Mouse (Mus musculus): ENCODE measurements around the gene Scnn1a. TPM values are rescaled to one million over a fixed set of nuclear protein-coding genes. Genes with fewer than 3 reads are reported as not detected.
A peak's percentile ranks its signal among the peaks of the same experiment; 100 is the strongest.
"Not testable (repeated sequence)": the region's sequence is repeated elsewhere in the genome, so short reads cannot be mapped to it uniquely, and the experiment has no call there.

The Scnn1a gene
- polyA plus RNA-seq, 1 experiment from 2014 or later = 1.8 TPM

GRCm38 (mm10) chr6:125297149-125297820 lies 23.2 kb upstream of the Scnn1a start:
- TF ChIP-seq CTCF (IDR thresholded peaks at IDR 0.05; ENCODE audit: low read depth) = no peak
- 67% methylated on average over 5 of the region's 5 CpGs for WGBS
- Histone ChIP-seq H3K9me3 (ENCODE audit: low read depth, low read length) (no peaks in the 10 kb centered on the region), H3K27me3 (ENCODE audit: insufficient read depth, low read length) (no peaks in the 10 kb centered on the region), H3K36me3 (ENCODE audit: insufficient read depth) (no peaks in the 10 kb centered on the region), H3K4me3 (ENCODE audit: low read depth, low read length) (no peak overlapping the region), H3K27ac (ENCODE audit: low read depth) (no peak overlapping the region), H3K9ac (no peak overlapping the region), H3K4me1 (ENCODE audit: insufficient read depth) (0 out of 2 replicates have a peak, but pooled peaks cover 5% of the 10 kb centered on the region), H3K4me2 (no peak overlapping the region)
- no peak for ATAC-seq (ENCODE audit: insufficient read depth)
- DNase-seq = no peak

- H3K27ac ChIP-seq (ENCODE audit: low read depth) = no peak overlapping the region
- 63% methylated on average over 1 of the region's 1 CpGs for WGBS
These were observed 19.5 kb upstream of the Scnn1a start for GRCm38 (mm10) chr6:125300982-125301381.

GRCm38 (mm10) chr6:125302231-125302982 lies 18.1 kb upstream of the Scnn1a start:
- H3K4me3 ChIP-seq (ENCODE audit: low read depth, low read length) = no peak overlapping the region
- no peaks in the 10 kb centered on the region for H3K27me3 ChIP-seq (ENCODE audit: insufficient read depth, low read length)
- TF ChIP-seq CTCF (IDR thresholded peaks at IDR 0.05; ENCODE audit: low read depth) = no peak
- 53% methylated on average over 24 of the region's 24 CpGs for WGBS
- no peak overlapping the region for H3K4me2 ChIP-seq
- H3K9me3 ChIP-seq (ENCODE audit: low read depth, low read length) = no peaks in the 10 kb centered on the region
- ATAC-seq (ENCODE audit: insufficient read depth) (no peak; the same call in 1 of the 2 replicates), DNase-seq (peak; percentile 69)
- no peak overlapping the region for H3K9ac ChIP-seq
- peaks cover 11% of the 10 kb centered on the region for H3K4me1 ChIP-seq (ENCODE audit: insufficient read depth)
- H3K36me3 ChIP-seq (ENCODE audit: insufficient read depth) = peaks cover 14% of the 10 kb centered on the region
- H3K27ac ChIP-seq (ENCODE audit: low read depth) = peak overlapping the region; percentile 83

More at GRCm38 (mm10) chr6:125300982-125301381, 19.5 kb upstream of the Scnn1a start:
- ATAC-seq (ENCODE audit: insufficient read depth) = no peak
- DNase-seq = no peak
- Histone ChIP-seq H3K36me3 (ENCODE audit: insufficient read depth) (no peaks in the 10 kb centered on the region; the same call in 1 of the 2 replicates), H3K4me2 (no peak overlapping the region), H3K9me3 (ENCODE audit: low read depth, low read length) (no peaks in the 10 kb centered on the region), H3K9ac (no peak overlapping the region), H3K4me1 (ENCODE audit: insufficient read depth) (peaks cover 11% of the 10 kb centered on the region), H3K27me3 (ENCODE audit: insufficient read depth, low read length) (no peaks in the 10 kb centered on the region), H3K4me3 (ENCODE audit: low read depth, low read length) (no peak overlapping the region)
- TF ChIP-seq CTCF (IDR thresholded peaks at IDR 0.05; ENCODE audit: low read depth) = no peak

GRCm38 (mm10) chr6:125303242-125303641 lies 17.2 kb upstream of the Scnn1a start:
- Histone ChIP-seq H3K27me3 (ENCODE audit: insufficient read depth, low read length) (no peaks in the 10 kb centered on the region), H3K9me3 (ENCODE audit: low read depth, low read length) (no peaks in the 10 kb centered on the region), H3K36me3 (ENCODE audit: insufficient read depth) (peaks cover 20% of the 10 kb centered on the region), H3K27ac (ENCODE audit: low read depth) (peak overlapping the region; percentile 83; the same call in 1 of the 2 replicates), H3K4me3 (ENCODE audit: low read depth, low read length) (no peak overlapping the region), H3K4me2 (no peak overlapping the region), H3K9ac (no peak overlapping the region), H3K4me1 (ENCODE audit: insufficient read depth) (peaks cover 11% of the 10 kb centered on the region)
- WGBS = 60% methylated on average over 4 of the region's 4 CpGs
- DNase-seq (peak; percentile 34), ATAC-seq (ENCODE audit: insufficient read depth) (no peak; the same call in 1 of the 2 replicates)
- TF ChIP-seq CTCF (IDR thresholded peaks at IDR 0.05; ENCODE audit: low read depth) = no peak

GRCm38 (mm10) chr6:125304408-125304807 lies 16.1 kb upstream of the Scnn1a start:
- not testable (repeated sequence) for DNase-seq; H3K4me3 ChIP-seq (ENCODE audit: low read depth, low read length); H3K9ac ChIP-seq; H3K27me3 ChIP-seq (ENCODE audit: insufficient read depth, low read length); H3K9me3 ChIP-seq (ENCODE audit: low read depth, low read length); ATAC-seq (ENCODE audit: insufficient read depth); H3K27ac ChIP-seq (ENCODE audit: low read depth); H3K4me2 ChIP-seq
- WGBS = 82% methylated on average over 7 of the region's 7 CpGs
- peaks cover 30% of the 10 kb centered on the region for H3K36me3 ChIP-seq (ENCODE audit: insufficient read depth)
- H3K4me1 ChIP-seq (ENCODE audit: insufficient read depth) = peaks cover 11% of the 10 kb centered on the region

- no peak overlapping the region for H3K4me3 ChIP-seq (ENCODE audit: low read depth, low read length)
- H3K4me2 ChIP-seq = no peak overlapping the region
- DNase-seq = no peak
- H3K36me3 ChIP-seq (ENCODE audit: insufficient read depth) = peaks cover 37% of the 10 kb centered on the region
- H3K27me3 ChIP-seq (ENCODE audit: insufficient read depth, low read length) = no peaks in the 10 kb centered on the region
- no peaks in the 10 kb centered on the region for H3K9me3 ChIP-seq (ENCODE audit: low read depth, low read length)
- no peak for TF ChIP-seq CTCF (IDR thresholded peaks at IDR 0.05; ENCODE audit: low read depth)
- 87% methylated on average over 6 of the region's 6 CpGs for WGBS
- H3K27ac ChIP-seq (ENCODE audit: low read depth) = no peak overlapping the region
- no peak overlapping the region for H3K9ac ChIP-seq
- H3K4me1 ChIP-seq (ENCODE audit: insufficient read depth) = peaks cover 11% of the 10 kb centered on the region
- no peak for ATAC-seq (ENCODE audit: insufficient read depth)
These were observed 15.0 kb upstream of the Scnn1a start for GRCm38 (mm10) chr6:125305465-125305864.

GRCm38 (mm10) chr6:125307091-125307490 lies 13.4 kb upstream of the Scnn1a start:
- DNase-seq = no peak
- no peak for ATAC-seq (ENCODE audit: insufficient read depth)
- WGBS = 87% methylated on average over 5 of the region's 5 CpGs
- Histone ChIP-seq H3K9ac (no peak overlapping the region), H3K36me3 (ENCODE audit: insufficient read depth) (peaks cover 51% of the 10 kb centered on the region), H3K4me1 (ENCODE audit: insufficient read depth) (peaks cover 12% of the 10 kb centered on the region), H3K4me2 (no peak overlapping the region), H3K27me3 (ENCODE audit: insufficient read depth, low read length) (no peaks in the 10 kb centered on the region), H3K9me3 (ENCODE audit: low read depth, low read length) (no peaks in the 10 kb centered on the region), H3K27ac (ENCODE audit: low read depth) (no peak overlapping the region), H3K4me3 (ENCODE audit: low read depth, low read length) (no peak overlapping the region)
- TF ChIP-seq CTCF (IDR thresholded peaks at IDR 0.05; ENCODE audit: low read depth) = no peak

All from lung, embryonic 14.5 days (tissue).